Mouse (Mus musculus): ENCODE data around the gene Chmp1a.
"Not testable (repeated sequence)": the region's sequence is repeated elsewhere in the genome, so short reads cannot be mapped to it uniquely, and the experiment has no call there.

Gene Chmp1a

DNA sequence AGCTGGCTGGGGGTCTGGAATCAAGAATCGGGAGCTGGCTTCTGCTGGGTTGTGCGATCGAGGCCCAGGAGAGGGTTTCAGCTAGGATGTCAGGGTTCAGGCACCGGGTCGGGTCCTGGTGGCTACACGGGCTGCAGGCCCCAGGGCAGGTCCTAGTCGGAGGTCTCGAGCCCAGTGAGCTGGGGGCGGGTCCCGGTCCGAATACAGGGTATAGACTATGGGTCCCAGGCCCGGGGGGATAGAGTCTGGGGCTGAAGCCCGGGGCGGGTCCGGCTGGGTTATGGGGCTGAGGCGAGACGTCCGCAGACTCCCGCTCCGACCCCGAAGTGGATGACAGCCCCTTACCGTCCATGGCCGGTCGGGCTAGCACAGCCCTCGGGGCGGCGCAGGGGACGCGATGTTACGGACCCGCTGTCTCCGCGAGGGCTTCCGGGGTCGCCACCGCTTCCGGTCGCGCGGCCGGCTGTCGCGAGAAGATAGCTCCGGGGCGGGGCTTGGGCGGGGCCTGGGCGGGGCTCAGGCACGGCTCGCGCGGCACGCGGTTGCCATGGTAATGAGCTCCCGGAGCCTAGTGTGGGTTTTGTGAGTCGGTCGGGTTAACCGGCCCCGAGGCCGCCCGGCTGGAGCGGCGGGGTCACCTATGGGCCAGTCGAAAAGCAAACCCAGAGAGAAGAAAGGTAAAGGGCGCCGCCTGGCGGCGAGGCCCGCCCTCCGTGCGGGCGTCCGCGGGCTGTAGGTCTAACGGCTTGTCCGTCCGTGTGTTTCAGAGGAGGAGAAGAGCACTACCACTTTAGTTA, at the start of gene Chmp1a, which contains the start of gene Spata33:
Chmp1a (minus strand) TSS at position 443 of the 797 bp plus-strand sequence.
Spata33 (plus strand) TSS at position 512 of the 797 bp plus-strand sequence.
- peak; percentile 83 for DNase-seq (ENCODE audit: low read depth, low spot score)

DNA sequence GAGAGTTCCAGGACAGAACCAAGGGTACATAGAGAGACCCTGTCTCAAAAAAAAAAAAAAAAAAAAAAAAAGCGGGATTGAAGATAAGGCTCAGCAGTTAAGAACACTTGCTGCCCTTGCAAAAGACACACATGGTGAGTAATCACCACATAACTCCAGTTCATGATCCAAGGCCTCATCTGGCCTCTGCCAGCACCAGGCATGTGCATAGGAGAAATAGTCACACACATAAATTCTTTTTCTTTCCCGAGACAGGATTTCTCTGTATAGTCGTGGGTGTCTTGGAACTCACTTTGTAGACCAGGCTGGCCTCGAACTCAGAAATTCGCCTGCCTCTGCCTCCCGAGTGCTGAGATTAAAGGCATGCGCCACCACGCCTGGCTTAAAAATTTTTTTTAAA, 45.0 kb upstream of the Chmp1a start:
- not testable (repeated sequence) for DNase-seq (ENCODE audit: low read depth, low spot score)

DNA sequence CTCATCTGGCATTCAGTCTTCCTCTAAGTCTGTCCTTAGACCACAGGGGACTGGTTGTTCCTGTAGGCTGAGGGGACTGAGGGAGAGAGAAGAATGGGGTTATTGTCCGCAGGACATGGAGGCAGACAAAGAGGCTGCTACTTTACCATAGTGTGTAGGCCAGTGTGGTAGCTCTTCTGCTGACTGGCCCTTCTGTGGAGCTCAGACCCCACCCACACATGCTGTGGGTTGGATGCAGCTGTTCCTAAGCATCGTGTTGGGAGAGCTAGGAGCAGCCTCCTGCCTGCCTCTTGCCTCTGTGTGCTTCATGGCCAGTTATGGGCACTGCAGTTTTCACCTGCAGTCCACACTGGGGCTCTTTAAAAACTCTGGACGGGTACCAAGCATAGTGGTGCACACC, 44.6 kb upstream of the Chmp1a start:
- DNase-seq (ENCODE audit: low read depth, low spot score): no peak

DNA sequence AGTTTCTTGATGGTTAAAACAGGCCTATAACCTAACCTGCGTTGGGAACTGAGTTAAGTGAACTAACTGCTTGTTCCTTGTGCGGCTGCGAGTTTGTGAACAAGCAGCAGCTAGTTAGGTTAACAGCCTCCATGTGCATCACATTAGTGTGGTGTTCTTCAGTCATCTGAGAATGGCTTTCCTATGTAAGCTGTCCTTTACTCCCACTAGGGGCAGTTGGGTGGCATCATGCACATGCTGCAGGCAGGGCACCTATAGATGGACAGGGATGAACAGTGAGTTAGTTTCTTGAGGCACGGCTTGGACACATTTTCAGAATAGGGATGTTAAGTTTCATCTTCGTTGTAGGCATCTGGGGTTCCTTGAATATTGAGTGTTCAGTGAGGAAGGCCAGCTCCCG, 42.6 kb upstream of the Chmp1a start:
- DNase-seq (ENCODE audit: low read depth, low spot score): no peak

DNA sequence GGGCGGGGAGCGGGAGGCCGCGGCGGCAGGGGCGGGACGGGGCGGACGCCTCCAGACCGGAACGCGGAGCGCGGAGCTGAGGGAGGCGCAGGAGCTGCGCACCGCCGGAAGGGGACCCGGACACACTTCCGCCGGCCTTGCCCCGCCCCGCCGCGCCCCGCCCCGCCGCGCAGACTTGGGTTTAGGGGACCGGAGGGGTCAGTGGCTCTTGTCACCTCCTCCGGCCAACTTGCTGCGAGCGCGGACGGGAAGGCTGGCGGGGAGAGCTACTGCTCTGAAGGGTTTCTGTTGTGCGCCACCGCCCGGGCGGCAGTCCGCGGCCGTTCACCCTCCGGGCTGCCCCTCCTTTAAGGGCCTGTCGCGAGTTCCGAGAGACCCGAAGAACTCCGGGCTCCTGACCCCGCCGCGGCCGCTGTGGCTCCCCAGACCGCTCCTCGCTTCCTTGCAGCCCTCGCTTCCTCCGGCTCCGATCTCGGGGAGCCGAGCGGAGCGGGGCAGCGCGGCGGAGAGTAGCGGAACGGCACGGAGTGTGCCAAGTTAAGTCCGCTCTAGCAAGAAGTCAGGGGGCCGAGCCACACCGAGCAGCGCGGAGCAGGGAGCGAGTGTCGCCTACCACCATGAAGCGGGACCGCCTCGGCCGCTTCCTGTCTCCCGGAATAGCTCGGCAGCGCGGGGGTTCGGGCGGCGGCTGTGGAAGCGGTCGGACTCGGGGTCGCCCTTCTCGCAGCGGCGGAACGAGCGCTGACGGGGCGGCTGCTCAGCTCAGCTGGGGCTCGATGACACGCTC, 41.7 kb upstream of the Chmp1a start, which contains the start of the genes Zfp276 and Vps9d1:
Zfp276 (plus strand) TSS at position 97 of the 787 bp plus-strand sequence.
Vps9d1 (minus strand) TSS at position 250 of the 787 bp plus-strand sequence.
- peak; percentile 63 for DNase-seq (ENCODE audit: low read depth, low spot score)

DNA sequence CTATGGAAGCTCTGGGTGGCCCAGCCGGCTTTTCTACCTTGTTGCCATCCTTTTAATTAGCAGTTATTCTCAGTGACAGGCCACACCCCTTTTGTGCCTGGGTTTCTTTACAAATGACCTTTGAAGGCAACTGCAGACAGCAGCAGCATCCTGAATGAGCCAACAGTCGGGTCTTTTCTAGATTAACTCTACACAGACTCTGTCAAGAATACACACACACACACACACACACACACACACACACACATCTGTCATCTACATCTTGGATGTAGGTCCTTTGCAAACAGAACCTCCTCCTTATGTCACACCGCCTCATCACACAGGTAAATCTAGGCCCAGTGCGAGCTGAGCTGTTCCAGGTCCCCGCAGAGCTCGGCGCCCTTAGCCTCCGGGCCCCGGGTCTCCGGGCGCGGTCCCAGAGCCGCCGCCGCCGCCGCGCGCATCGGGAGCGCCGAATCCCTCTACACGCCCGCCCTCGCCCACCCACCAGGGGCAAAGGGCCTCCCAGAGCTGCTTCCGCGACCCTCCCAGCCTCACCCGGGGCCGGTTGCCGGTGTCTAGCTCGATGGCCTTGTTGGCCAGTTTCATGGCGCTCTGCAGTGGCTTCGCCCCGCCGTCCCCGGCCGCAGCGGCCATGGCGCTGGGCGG, 41.0 kb upstream of the Chmp1a start:
- no peak for DNase-seq (ENCODE audit: low read depth, low spot score)

DNA sequence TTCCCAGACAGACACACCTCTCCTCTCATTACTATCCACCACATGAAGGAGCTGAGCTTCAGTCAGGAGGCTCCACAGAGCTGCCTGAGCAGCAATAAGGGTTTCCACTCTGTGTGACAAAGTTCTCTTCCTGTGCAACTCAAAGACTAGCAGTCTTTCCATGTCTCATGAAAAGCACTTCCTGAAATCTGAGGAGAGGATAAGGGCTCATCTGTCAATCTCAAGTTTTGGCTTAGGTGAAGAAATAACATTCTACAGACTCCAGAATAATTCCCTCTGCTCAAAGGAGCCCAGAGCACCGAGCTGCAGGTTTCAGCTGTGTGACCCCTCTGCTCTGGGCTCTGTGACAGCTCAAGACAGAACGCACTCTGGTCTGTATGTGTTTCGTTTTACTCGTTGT, 40.4 kb upstream of the Chmp1a start:
- DNase-seq (ENCODE audit: low read depth, low spot score): no peak

DNA sequence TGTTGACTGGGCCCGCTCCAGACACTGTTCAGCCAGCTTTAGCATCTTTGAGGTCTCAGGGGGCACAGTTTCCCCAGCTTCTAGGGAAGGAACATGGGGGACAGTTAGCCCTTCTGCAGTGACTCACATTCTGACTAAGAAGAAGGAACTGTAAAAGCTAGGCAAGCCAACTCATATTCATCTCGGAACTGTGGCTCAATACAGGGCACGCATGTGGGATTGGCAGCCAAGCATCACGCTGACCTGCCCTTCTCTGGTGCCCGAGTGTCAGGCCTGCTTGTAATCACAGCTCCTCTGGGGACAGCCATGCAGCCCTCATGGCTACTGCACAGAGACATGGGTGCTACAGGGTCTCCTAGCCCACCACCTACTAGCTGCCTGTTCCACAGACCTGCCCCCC, 38.4 kb upstream of the Chmp1a start:
- no peak for DNase-seq (ENCODE audit: low read depth, low spot score)

DNA sequence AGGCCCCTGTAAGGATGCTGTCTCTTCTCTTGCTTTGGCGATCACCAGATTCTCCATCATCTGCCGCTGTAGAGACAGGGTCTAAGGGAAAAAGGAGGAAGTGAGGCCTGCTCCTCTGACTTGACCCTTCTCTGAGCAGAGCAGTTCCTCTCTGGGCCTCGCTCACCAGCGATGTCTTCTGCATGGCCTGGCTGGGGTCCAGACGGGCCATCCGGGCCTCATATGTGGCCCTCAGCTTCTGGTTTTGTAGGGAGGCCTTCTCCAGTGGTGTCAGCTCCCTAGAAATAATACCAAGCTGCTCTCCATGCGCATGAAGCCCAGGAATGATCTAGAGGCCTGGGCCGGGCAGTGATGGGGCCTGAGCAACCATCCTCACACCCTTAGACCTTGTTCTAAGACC, 36.0 kb upstream of the Chmp1a start:
- no peak for DNase-seq (ENCODE audit: low read depth, low spot score)

DNA sequence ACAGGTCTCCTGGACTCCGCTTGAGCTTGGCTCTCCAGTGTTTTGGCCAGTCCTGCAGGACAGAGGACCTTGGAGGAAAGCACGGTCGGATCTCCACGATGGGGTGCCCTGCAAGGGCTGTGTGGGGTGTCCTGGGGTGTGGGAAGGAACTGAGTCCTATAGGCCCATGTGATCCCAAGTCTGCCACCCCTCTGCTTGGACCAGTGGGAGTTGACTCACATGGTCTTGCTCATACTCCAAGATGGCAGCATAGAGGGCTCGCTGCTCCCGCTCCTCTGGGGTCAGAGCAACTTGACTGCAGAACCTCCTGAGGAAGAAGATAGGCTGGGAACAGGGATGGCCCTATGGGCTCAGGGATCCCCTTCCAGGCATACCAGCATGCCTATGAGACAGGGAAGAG, 35.2 kb upstream of the Chmp1a start:
- no peak for DNase-seq (ENCODE audit: low read depth, low spot score)

DNA sequence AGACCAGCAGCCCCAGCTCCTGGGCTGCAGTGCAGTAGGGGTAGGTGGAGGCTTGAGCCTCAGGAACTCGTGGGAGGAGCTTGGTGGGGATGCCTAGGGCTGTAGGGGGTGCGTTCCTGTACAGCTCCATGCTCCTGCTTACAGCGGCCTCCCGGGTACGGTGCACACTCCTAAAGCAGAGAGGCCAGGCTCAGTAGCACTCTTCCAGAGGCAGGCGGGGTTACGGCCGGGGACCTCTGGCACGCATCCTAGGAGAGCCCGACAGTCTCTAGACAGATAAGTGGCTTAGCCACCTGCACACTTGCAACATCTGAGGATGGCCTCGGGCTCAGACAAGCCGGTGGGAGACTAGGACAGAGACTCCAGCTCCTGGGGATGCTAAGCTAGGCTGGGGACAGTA, 33.0 kb upstream of the Chmp1a start:
- no peak for DNase-seq (ENCODE audit: low read depth, low spot score)

DNA sequence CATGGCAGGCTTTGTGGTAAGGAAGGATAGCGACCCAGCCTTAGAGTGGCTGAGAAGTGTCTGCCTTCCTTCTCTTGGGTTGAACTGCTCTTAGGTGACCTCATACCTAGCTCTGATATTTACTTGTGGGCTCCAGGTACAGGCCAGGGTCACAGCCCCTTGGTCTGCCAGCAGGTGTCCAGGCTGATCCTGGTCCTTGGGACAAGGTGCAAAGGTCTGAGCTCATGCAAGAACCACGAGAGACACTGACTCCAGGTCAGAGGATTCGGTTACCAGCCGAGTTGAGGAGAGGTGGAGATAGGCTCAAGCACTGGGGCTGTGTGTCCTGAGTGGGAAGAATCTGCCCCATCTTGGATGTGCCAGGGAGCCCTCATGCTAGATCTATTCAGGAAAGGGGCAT, 31.8 kb upstream of the Chmp1a start:
- no peak for DNase-seq (ENCODE audit: low read depth, low spot score)

DNA sequence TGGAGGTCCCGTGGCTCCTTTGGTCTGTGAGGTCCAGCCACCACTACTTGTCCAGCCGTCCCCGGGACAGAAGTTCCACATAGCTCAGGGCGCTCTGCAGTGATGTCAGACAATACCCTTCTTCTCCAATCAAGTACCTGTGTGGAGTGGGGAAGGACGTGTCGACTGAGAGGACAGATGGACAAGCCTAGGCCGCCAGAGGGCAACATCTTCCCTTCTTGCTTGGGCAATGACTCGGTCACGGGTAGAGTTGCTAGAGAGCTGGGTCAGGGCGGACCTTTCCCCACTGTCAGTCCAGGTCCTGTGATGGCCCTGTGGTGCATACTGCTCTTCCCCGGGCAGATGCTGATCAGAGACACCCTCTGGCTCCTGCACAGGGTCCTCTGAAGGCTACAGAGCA, 30.5 kb upstream of the Chmp1a start:
- no peak for DNase-seq (ENCODE audit: low read depth, low spot score)

DNA sequence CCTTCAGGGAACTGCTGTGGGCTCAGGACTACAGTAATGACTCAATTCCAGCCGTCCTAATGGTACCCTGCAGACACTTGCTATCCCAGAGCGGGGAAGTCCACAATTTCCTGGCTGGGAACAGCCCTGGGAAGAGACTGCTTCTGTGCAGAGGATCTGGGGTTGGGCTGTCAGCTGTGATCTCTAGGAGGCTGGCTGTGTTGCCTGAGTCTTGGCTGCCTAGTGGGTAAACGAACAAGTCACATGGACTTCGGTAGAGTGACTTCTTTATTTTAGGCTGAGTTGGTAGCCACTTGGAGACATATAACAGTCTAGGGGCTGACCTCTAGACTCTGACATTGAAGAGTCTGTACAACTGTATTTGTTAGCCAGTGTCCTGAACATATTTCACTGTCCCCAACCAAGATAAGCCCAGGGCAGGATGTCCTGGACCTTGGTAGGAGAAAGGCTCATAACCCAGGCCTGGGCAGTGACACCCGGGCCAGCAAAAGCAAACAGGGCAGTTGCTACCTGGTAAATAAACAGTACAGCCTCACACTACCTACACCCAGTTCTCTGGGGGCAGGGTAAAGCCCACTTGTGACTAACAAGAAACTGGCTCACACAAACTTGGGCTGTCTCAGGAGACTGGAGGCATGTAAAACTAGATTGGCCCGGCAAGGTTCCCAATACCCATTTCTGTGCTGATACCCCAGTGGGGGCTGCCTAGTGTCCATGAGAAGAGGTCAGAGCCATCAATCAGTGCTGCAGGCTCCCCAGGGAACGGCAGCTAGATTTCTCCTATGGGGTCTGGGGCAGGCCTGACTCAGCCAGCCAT, 29.8 kb upstream of the Chmp1a start:
- no peak for DNase-seq (ENCODE audit: low read depth, low spot score)

DNA sequence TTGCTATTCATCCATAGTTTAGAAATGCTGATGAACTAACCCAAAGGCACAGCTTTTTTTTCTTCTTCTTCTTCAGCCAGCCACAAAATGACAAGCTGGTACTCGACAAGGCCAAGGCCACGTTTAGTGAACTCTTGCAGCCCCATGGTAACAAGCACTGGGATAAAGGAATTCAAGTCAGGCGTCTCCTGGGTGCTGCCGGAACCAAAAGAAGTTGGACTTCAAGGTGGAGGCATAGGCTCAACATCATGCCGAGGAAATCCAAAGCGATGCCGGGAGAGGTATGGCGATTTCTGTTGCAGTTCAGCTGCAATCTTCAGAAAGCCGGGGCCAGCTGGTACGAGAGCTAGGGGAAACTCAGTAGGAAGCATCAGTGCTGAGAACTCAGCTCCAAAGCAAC, 26.8 kb upstream of the Chmp1a start:
- DNase-seq (ENCODE audit: low read depth, low spot score): no peak

DNA sequence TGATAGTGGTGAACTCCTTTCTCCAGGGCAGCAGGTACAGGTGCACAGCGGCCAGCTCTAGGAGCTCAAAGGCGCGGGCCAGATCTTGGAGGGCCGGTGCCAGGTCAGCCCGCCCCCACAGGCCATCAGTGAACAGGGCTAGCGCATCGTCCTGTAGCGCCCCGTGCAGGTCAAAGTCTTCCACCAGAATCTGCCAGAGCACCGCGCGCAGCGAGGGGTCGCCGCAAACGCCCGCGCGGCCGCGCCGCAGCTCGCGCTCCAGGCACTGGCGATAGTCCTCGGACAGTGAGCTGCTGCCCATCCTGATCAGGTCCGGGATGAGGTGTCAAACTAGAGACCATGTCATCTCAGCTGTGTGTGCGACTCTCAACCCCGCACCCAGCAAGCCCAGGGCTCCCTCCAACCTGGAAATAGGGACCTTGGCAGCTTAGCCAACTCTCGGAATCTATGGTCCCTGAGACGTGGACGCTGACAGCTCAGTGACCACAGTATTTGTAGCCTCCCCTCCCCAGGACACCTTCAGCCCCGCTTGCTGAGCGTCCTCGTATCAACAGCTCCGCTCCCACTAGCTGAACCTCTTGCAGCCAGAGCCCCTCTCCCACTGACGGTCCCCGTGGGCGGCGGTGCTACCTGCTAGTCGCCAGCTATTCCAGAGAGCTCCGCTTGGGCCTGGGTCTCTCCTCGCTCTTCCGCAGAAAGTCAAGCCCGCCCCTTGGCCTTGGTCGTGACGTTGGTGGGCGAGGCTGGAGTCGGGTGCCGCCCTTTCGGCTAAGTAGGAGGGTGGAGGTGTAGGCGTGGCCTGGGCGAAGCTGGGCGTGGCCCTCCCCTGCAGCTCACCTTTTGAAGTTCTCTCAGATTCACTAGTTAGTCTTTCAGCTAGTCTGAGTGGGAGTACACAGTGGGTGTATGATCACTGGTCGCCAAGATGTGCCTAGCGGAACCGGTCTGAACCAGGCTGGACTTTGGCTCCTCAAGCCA, 23.2 kb upstream of the Chmp1a start, which contains the start of gene Spata2l:
Spata2l (minus strand) TSS at position 714 of the 978 bp plus-strand sequence.
- peak; percentile 59 for DNase-seq (ENCODE audit: low read depth, low spot score)

DNA sequence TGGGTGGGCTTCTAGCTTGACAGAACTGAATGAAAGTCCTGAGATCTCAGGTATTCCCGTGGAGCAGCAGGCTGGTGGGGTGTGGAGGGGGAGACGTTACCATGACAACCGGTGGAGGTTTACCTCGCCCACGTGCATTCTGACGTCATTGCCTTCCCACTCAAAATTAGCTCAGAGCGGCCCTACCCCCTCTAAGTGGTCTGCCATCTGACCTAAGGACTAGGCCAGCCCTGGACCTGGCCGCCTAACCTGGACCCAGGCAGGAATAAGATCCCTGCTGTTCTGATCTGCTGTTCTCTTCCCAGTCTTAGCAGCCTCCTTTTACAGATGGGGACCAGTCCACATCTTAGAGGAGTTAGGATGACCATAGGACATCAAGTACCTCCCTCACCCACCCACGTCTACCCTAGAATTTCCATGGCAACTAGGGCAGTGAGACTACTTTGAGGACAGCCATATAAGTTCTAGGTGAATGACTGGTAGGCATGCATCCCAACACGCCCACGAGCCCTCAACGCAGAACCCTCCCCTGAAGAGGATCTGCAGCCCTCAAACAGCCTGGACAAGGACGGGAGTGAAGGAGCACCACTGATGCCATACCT, 22.5 kb upstream of the Chmp1a start:
- DNase-seq (ENCODE audit: low read depth, low spot score): no peak

DNA sequence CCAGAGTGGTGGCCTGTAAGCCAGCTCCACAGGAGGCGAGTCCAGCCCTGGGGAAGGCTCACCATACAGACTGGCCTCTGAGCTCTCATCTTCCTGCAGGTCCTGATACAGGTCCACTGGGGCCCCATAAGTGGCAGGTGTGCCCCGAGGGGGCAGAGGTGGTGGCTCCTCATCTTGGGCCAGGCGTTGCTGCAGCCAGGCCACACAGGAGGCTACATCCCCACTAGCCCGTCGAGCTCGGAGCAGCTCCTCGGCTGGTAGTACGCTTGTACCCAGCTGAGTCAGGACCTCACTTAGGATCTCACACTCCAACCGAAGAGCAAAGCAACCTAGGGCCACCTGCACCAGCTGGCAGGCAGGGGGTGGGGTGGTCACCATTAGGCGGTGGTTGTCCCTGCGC, 21.2 kb upstream of the Chmp1a start:
- DNase-seq (ENCODE audit: low read depth, low spot score): no peak

DNA sequence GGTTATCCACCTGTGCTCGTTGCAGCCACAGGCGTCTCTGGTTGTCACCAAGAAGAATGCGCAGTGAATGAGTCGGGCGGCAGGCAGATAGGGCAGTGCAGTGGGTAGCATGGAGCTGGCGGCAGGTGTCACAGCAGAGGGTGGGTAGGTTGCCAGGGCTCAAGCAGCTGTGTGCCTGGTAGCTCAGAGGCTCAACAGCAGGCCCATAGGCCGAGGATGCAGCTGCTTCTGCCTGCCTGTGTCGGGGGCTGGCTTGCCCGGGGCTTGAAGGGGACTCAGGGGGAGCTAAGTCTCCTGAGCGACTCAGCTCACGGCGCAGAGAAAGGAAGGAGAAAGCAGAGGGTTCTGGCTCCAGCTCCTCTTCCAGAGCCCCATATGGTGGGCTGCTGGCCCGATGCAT, 20.7 kb upstream of the Chmp1a start:
- DNase-seq (ENCODE audit: low read depth, low spot score): no peak

DNA sequence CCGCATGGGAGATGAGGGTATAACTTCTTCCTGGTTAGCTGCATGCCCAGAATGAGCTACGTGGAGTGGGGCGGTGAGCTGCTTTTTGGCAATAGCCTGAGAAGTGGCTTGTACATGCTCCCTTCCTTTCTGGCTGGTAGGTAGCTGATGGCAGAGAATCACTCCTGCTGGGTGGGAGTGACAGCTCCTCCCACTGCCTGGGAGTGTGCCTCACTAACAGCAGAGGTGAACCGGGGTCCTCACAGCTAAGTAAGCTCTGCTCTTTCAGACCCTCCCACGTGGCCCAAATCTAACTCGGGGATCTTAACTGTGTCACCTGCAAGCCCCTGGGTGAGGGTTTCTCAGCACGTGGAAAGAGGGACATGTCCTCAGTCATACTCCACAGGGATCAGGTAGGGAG, 20.0 kb upstream of the Chmp1a start:
- DNase-seq (ENCODE audit: low read depth, low spot score): no peak

Measured in skeletal muscle tissue, adult 2 months (tissue).